Mouse (Mus musculus) heart, postnatal 0 days (tissue): ENCODE results near the gene Rora.

Experiments
- CTCF ChIP-seq: IDR thresholded peaks from 2 replicates; pipeline ENCODE4 v1.5.1; 2016; ENCODE audit warnings: antibody characterized with exemption, control low read depth, low read depth
- EP300 ChIP-seq: IDR thresholded peaks from 2 replicates; pipeline ENCODE4 v1.6.1; 2016; ENCODE audit warnings: antibody characterized with exemption, low read depth

GRCm38 (mm10) chr9:69110301-69110674 is 456.7 kb downstream of the Rora start:
- TF ChIP-seq CTCF (no peak), EP300 (no peak)
